Mouse (Mus musculus) right cerebral cortex, postnatal 36 days (tissue): ENCODE results near the gene Mfn2.

Source experiments
- DNase-seq, 2 experiments: peaks; one replicate each; pipeline ENCODE4 v3.0.0; 2022; ENCODE audit warnings: low spot score in 2 of 2, mixed read lengths in 1 of 2

Gene Mfn2

GRCm38 (mm10) chr4:147904313-147905089 lies at the start of gene Mfn2:
Mfn2 (minus strand) TSS chr4:147904704.
- peak; percentile 87 to 88 for DNase-seq

DNA sequence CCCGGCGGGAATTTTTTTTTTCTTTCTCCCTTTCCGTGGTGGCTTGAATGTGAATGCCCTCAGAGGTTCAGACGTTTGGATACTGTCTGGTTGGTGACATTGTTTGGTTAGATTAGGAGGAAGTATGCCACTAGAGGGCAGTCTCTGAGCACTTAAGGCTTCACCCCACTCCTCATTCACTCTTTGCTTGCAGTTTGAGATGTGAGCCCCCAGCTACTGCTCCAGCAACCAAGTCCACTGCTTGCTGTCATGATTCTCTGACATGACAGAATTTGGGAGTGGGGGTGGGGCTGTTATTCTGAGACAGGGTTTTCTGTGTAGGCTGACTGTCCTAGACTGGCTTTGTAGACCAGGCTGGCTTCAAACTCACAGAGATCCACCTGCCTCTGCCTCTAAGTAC lies 49.1 kb upstream of the Mfn2 start:
- no peak for DNase-seq

GRCm38 (mm10) chr4:147947511-147947910 lies 43.0 kb upstream of the Mfn2 start:
- DNase-seq: no peak

GRCm38 (mm10) chr4:147943005-147943404 lies 38.5 kb upstream of the Mfn2 start:
- DNase-seq: no peak

DNA sequence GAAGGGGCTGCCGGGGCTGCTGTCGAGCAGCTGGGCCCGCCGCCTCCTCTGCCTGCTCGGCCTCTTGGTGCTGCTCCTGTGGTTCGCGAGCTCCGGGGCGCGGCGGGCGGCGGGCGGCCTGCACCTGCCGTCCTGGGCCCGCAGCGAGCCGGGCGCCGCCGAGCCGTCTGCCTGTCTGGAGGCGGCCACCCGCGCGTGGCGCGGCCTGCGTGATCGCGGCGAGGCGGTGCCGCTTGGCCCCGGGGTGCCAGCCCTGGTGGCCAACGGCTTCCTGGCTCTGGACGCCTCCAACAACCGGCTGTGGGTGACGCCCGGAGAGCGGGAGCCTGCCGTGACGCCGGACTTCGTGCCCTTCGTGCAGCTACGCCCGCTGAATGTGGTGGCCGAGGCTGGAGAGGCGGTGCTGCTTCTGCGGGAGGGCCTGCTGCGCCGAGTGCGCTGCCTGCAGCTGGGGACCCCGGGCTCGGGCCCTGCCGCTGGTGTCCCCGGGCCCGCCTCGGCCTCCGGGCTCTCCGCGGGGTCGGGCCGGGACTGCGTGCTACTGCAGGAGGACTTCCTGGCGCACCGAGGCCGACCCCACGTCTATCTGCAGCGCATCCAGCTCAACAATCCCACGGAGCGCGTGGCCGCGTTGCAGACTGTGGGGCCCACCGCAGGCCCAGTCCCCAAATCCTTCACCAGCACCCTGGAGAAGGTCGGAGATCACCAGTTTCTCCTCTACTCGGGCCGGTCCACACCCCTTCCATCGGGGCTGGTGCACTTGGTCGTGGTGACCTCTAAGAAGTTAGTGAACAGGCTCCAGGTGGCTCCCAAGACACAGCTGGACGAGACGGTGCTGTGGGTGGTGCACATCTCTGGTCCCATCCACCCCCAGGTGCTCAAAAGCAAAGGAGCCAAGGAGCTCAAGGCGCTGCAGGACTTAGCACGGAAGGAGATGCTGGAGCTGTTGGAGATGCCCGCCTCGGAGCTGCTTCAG lies 36.8 kb upstream of the Mfn2 start:
- DNase-seq: peak in 1 of 2 experiments; percentile 23

DNA sequence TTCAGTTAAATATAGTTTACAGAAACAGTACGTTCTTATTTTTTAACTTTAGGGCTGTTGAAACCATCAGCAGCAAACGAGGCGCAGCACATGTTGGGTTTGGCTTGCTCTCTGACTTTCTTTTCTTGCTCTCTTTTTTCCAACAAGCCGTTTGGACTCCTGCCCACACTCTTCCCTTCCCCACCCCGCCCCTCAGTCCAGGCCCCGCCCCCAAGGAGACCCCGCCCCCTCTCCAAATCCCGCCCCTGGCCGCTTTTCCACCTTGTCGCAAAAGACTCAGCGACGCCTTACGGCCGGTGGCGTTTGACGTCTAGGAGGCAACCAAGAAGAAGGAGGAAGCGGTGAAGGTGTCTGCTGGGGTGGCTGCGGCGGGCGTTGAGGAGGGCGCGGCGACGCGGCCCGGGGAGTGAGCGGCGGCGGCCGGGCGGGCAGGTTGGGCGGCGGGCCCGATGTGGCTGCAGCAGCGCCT lies 36.1 kb upstream of the Mfn2 start, which contains the start of gene 2510039O18Rik:
Gene 2510039O18Rik, plus strand, starts transcription at position 320 of the 469 bp plus-strand sequence.
- DNase-seq: peak; percentile 70 to 73

DNA sequence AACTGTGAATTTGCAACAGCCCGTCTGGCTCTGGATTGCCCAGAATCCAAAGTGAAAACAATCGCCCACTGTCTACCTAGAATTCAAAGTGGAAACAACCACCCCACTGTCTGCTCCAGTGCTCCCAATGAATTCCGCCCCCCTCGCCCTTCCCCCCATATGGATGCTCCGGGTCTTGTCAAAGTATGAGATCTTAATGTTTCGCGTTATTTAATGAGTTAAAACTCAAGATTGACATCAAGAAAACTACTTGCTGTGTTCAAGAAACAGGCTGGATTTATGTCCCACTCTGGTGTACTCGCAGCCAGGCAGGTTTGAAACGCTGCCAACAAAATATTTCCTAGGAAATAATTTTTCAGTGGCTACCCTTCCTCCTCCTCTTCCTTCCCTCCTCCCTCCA lies 35.6 kb upstream of the Mfn2 start:
- DNase-seq: no peak

- no peak for DNase-seq
These were observed 33.9 kb upstream of the Mfn2 start for GRCm38 (mm10) chr4:147938148-147939096.

DNA sequence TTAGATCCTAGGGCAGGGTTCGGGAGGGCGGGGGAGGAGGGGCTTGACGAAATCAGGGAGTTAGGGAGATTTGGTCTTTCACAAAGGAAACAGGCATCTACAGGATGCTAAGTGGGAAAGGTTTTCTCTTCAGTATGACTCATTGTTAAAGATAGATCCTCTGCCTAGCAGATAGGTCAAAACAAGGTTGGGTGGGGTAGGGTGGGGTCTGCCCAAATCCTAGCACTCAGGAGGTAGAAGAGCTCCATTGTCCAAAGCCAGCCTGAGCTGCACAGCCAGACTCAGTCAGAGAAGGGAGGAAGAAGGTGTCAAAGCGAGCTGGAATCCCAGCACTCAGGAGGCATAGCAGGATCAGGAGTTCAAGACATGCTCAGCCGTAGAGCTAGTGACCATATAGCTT lies 33.0 kb upstream of the Mfn2 start:
- no peak for DNase-seq

- DNase-seq: no peak
These were observed 32.5 kb upstream of the Mfn2 start for GRCm38 (mm10) chr4:147937021-147937420.

DNA sequence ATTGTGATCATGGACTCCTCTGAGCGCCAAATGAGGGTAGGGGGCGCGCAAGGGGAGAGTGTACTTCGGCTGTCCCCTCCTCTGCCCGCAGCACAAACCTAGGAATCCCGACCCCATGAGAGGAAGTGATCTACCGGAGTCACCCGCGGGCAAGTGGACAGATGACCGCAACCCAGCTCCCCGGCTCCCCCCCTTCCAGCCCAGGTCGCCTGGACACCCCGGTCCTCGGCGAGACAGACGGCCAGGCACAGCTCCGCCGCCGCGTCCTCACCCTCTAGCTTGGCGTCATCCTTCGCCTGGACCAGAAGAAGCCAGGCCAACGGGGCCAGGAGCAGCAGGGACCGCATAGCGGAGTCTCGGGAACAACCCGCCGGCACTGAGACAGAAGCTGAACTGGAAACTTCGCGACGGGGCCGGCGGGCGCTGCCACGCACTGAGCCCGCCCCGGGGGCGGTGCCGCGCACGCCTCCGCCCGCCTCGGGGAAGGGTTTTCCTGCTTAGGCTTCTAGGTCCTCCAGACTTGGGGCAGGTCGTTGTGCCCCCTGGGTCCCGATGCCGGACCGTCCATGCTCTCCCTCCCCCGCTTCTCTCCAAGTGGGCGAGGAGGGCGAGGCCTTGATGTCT lies 31.9 kb upstream of the Mfn2 start, which contains the start of gene Plod1:
Gene Plod1, minus strand, starts transcription at position 437 of the 624 bp plus-strand sequence.
- peak; percentile 48 to 53 for DNase-seq

- DNase-seq: no peak
These were observed 31.4 kb upstream of the Mfn2 start for GRCm38 (mm10) chr4:147935904-147936303.

GRCm38 (mm10) chr4:147934611-147935010 lies 30.1 kb upstream of the Mfn2 start:
- no peak for DNase-seq

- DNase-seq: no peak
These were observed 29.6 kb upstream of the Mfn2 start for GRCm38 (mm10) chr4:147934134-147934533.

DNA sequence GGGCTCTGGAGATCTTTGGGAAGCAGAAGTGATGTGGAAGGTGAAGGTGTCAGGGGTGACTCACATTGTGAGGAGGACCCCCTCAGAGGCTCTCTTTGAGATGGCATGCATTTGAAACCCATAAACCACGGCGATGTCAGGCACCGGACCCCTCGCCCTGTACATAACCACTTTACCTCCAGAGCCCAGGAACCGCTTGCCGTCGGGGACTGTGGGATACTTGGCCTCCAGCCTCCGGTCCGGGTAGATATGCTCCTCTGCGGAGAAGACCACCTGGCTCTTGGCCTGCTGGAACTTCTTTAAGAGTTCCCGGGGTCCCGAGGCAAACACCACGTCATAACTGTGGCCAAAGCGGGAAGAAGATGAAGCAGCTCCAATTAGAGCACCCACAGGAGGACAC lies 26.4 kb upstream of the Mfn2 start:
- DNase-seq: no peak

DNA sequence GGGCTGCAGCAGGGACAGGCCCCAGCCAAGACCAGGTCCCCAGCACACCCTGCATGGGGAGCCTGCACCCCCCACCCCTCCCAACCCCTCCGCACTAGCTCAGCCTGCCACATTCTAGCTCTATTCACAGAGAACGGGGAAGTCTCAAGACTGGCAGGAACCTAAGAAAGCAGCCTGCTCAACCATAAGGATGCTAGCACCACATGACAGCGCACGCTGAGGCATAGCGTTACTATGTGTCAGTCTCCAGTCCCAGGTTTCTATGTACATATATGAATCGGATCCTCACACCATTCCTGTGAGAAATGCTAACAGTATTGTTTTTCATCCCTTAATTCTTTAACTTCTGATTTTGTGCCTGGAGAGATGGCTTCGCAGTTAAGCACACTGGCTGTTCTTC lies 24.0 kb upstream of the Mfn2 start:
- no peak for DNase-seq

DNA sequence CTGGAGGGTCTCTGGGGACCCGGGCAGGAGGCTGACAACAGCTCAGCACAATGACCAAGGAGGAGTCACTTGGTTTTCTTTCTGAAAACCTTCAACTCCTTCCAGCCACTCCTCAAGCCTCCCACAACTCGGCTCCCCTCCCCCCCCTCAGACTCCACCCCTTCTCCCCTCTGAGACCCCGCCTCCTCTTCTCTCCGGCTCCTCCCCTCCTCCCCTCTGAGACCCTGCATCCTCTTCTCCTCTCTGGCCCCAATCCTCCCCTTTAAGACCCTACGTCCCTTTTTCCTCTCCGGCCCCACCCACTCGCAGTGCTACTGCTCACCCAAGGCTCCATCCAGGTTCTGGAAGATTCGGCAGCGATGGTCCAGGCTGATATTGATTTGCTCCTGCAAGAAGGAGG lies 23.6 kb upstream of the Mfn2 start:
- DNase-seq: no peak

DNA sequence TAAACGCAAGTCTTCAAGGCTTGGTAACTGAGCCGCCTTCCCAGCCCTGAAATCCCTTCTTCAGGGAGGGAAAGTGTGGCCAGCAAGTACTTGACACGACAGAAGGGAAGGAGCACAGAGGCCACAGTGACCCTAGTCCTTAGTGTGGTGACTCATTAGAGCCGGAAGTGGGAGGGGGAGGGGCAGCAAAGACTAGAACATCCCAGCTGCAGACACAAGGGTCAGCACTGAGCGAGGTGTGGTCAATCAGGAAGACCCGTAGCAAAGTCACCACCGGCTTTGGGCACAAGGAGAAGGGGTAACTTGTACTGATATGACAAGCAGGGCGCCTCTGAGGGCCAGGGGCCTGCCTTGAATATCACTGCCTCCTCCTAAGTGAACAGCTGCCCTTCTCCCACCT lies 23.2 kb upstream of the Mfn2 start:
- DNase-seq: no peak

DNA sequence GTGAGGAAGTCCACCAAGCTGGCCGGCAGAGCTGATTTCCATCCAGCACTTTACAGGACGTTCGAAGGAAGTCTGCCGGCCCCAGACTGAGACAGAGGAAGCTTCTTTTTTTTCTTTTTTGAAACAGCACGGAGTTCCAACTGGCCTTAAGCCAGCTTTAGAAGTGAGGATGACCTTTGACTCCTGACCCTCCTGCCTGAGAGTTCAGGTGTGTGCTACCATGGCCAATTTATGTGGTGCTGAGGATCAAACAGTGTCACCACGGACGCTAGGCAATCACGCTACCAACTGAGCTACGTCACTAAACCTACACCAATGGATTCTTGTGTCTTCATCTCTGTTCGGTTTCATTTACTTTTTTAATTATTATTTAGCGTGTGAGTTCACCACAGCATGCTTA lies 17.8 kb upstream of the Mfn2 start:
- no peak for DNase-seq

- DNase-seq: no peak
These were observed 16.5 kb upstream of the Mfn2 start for GRCm38 (mm10) chr4:147920973-147921372.
